Mouse (Mus musculus) hindbrain, embryonic 10.5 days (tissue): ENCODE data around the gene Olfr633. TPM values are rescaled to one million over a fixed set of nuclear protein-coding genes. Genes with fewer than 3 reads are reported as not detected.
"Not testable (repeated sequence)": the region's sequence is repeated elsewhere in the genome, so short reads cannot be mapped to it uniquely, and the experiment has no call there.

Experiments
- DNase-seq: peaks from one replicate; pipeline ENCODE4 v3.0.0-alpha.2; 2017; ENCODE audit warnings: low spot score
- H3K27ac ChIP-seq: fragments of 300-500 bp; sonication (generic); 2 replicates; pipeline ENCODE4 v1.5.1; 2016; ENCODE audit warnings: mild to moderate bottlenecking, moderate library complexity
- H3K27me3 ChIP-seq: fragments of 300-500 bp; sonication (generic); 2 replicates; pipeline ENCODE4 v1.6.1; 2016; ENCODE audit warnings: mild to moderate bottlenecking; ENCODE audit not compliant: poor library complexity, insufficient read depth, severe bottlenecking
- H3K36me3 ChIP-seq: fragments of 300-500 bp; sonication (generic); 2 replicates; pipeline ENCODE4 v1.6.1; 2016; ENCODE audit warnings: mild to moderate bottlenecking, moderate library complexity
- H3K4me1 ChIP-seq: fragments of 300-500 bp; sonication (generic); replicated peaks from 2 replicates; pipeline ENCODE4 v1.6.1; 2016; ENCODE audit warnings: mild to moderate bottlenecking
- H3K4me3 ChIP-seq: fragments of 300-500 bp; sonication (generic); 2 replicates; pipeline ENCODE4 v1.5.1; 2016; ENCODE audit warnings: mild to moderate bottlenecking, moderate library complexity
- H3K9me3 ChIP-seq: fragments of 300-500 bp; sonication (generic); 2 replicates; pipeline ENCODE4 v1.6.1; 2016; ENCODE audit warnings: mild to moderate bottlenecking, moderate library complexity
- WGBS: fragments of 180-500 bp; shearing (Covaris S2); methylation state at CpG from one replicate; pipeline ENCODE4 v1.1.7; 2016; 5-methylcytosine and 5-hydroxymethylcytosine counted together
- polyA plus RNA-seq: library from polyadenylated mRNA; unstranded; fragments of >200 nt; fragmentation: Nextera tagmentation; extraction: Ambion mirVana; gene quantifications from 2 replicates; pipeline ENCODE4 v1.2.1, GENCODE M21; 2016

Olfr633 gene
- polyA plus RNA-seq, result not detected in 2 replicates

GRCm38 (mm10) chr7:103944137-103944536 is at the start of gene Olfr633:
Gene Olfr633 (plus strand): TSS chr7:103944437.
- H3K9me3 ChIP-seq, result no peaks in the 10 kb centered on the region
- no peak for DNase-seq
- H3K27me3 ChIP-seq, result no peaks in the 10 kb centered on the region
- H3K36me3 ChIP-seq, result no peaks in the 10 kb centered on the region
- H3K4me3 ChIP-seq, result no peak within 1 kb of the TSS
- H3K4me1 ChIP-seq, result no peaks in the 10 kb centered on the region
- H3K27ac ChIP-seq, result no peak within 1 kb of the TSS

- H3K36me3 ChIP-seq, result no peaks in the 10 kb centered on the region
- no peaks in the 10 kb centered on the region for H3K27me3 ChIP-seq
- DNase-seq, result no peak
- no peak within 1 kb of the TSS for H3K4me3 ChIP-seq
- no peaks in the 10 kb centered on the region for H3K9me3 ChIP-seq
- 94% methylated on average over 2 of the region's 2 CpGs for WGBS
- H3K27ac ChIP-seq, result no peak within 1 kb of the TSS
- no peaks in the 10 kb centered on the region for H3K4me1 ChIP-seq
Observed at GRCm38 (mm10) chr7:103903187-103903586, 41.0 kb upstream of the Olfr633 start, which contains the start of gene Olfr65. Gene Olfr65 (plus strand): TSS chr7:103903487.

GRCm38 (mm10) chr7:103910047-103910446 is 34.2 kb upstream of the Olfr633 start:
- no peak for DNase-seq
- no peak overlapping the region for H3K27ac ChIP-seq
- 56% methylated on average over 3 of the region's 3 CpGs for WGBS
- H3K36me3 ChIP-seq, result no peaks in the 10 kb centered on the region
- H3K9me3 ChIP-seq, result no peaks in the 10 kb centered on the region
- H3K4me1 ChIP-seq, result no peaks in the 10 kb centered on the region
- no peak overlapping the region for H3K4me3 ChIP-seq
- no peaks in the 10 kb centered on the region for H3K27me3 ChIP-seq

GRCm38 (mm10) chr7:103912969-103913511 is 31.2 kb upstream of the Olfr633 start:
- no peaks in the 10 kb centered on the region for H3K4me1 ChIP-seq
- H3K27me3 ChIP-seq, result no peaks in the 10 kb centered on the region
- no peak overlapping the region for H3K27ac ChIP-seq
- H3K36me3 ChIP-seq, result no peaks in the 10 kb centered on the region
- no peak overlapping the region for H3K4me3 ChIP-seq
- H3K9me3 ChIP-seq, result no peaks in the 10 kb centered on the region
- peak; percentile 21 for DNase-seq
- 45% methylated on average over 8 of the region's 8 CpGs for WGBS

GRCm38 (mm10) chr7:103915338-103915737 is 28.9 kb upstream of the Olfr633 start:
- Histone ChIP-seq H3K9me3 (no peaks in the 10 kb centered on the region), H3K36me3 (no peaks in the 10 kb centered on the region), H3K27ac (no peak overlapping the region), H3K27me3 (no peaks in the 10 kb centered on the region), H3K4me1 (no peaks in the 10 kb centered on the region), H3K4me3 (no peak overlapping the region)
- DNase-seq, result no peak

GRCm38 (mm10) chr7:103928525-103928924 is 15.7 kb upstream of the Olfr633 start, which contains the start of gene Olfr631:
Gene Olfr631 (plus strand): TSS chr7:103928825.
- H3K27me3 ChIP-seq, result no peaks in the 10 kb centered on the region
- H3K9me3 ChIP-seq, result no peaks in the 10 kb centered on the region
- DNase-seq, result no peak
- no peak within 1 kb of the TSS for H3K4me3 ChIP-seq
- no peaks in the 10 kb centered on the region for H3K36me3 ChIP-seq
- no peak within 1 kb of the TSS for H3K27ac ChIP-seq
- H3K4me1 ChIP-seq, result no peaks in the 10 kb centered on the region

GRCm38 (mm10) chr7:103934264-103934663 is 10.0 kb upstream of the Olfr633 start, which contains the start of gene Olfr632:
Gene Olfr632 (plus strand): TSS chr7:103934347.
- H3K27me3 ChIP-seq, result no peaks in the 10 kb centered on the region
- WGBS, result 75% methylated on average over 2 of the region's 2 CpGs
- H3K9me3 ChIP-seq, result no peaks in the 10 kb centered on the region
- H3K27ac ChIP-seq, result no peak within 1 kb of the TSS
- H3K4me3 ChIP-seq, result no peak within 1 kb of the TSS
- H3K4me1 ChIP-seq, result no peaks in the 10 kb centered on the region
- H3K36me3 ChIP-seq, result no peaks in the 10 kb centered on the region
- no peak for DNase-seq

- 35% methylated on average over 2 of the region's 2 CpGs for WGBS
- Histone ChIP-seq H3K4me1 (no peaks in the 10 kb centered on the region), H3K4me3 (no peak overlapping the region), H3K27me3 (no peaks in the 10 kb centered on the region), H3K36me3 (no peaks in the 10 kb centered on the region), H3K27ac (no peak overlapping the region), H3K9me3 (no peaks in the 10 kb centered on the region)
- peak; percentile 60 for DNase-seq
Observed at GRCm38 (mm10) chr7:103942730-103943129, 1.5 kb upstream of the Olfr633 start.

GRCm38 (mm10) chr7:103966873-103967272 is 22.6 kb downstream of the Olfr633 start:
- not testable (repeated sequence) for H3K36me3 ChIP-seq, H3K4me3 ChIP-seq, H3K27ac ChIP-seq, H3K9me3 ChIP-seq, H3K4me1 ChIP-seq, H3K27me3 ChIP-seq, DNase-seq
- 95% methylated on average over 22 of the region's 22 CpGs for WGBS

- WGBS, result 72% methylated on average over 1 of the region's 1 CpGs
- no peak within 1 kb of the TSS for H3K27ac ChIP-seq
Observed at GRCm38 (mm10) chr7:103970852-103971251, 26.6 kb downstream of the Olfr633 start, which contains the start of gene Olfr635. Gene Olfr635 (plus strand): TSS chr7:103971152.

GRCm38 (mm10) chr7:103971782-103972181 is 27.5 kb downstream of the Olfr633 start:
- WGBS, result 79% methylated on average over 1 of the region's 1 CpGs

More at GRCm38 (mm10) chr7:103970852-103971251, 26.6 kb downstream of the Olfr633 start, which contains the start of gene Olfr635:
- no peaks in the 10 kb centered on the region for H3K36me3 ChIP-seq
- no peaks in the 10 kb centered on the region for H3K9me3 ChIP-seq
- DNase-seq, result no peak
- no peaks in the 10 kb centered on the region for H3K4me1 ChIP-seq
- no peak within 1 kb of the TSS for H3K4me3 ChIP-seq
- H3K27me3 ChIP-seq, result no peaks in the 10 kb centered on the region

GRCm38 (mm10) chr7:103998446-103998845 is 54.2 kb downstream of the Olfr633 start, which contains the start of gene Olfr638:
Gene Olfr638 (plus strand): TSS chr7:103998746.
- no peak for DNase-seq
- no peaks in the 10 kb centered on the region for H3K27me3 ChIP-seq
- no peaks in the 10 kb centered on the region for H3K36me3 ChIP-seq
- no peak within 1 kb of the TSS for H3K27ac ChIP-seq
- no peak within 1 kb of the TSS for H3K4me3 ChIP-seq
- no peaks in the 10 kb centered on the region for H3K4me1 ChIP-seq
- no peaks in the 10 kb centered on the region for H3K9me3 ChIP-seq

More at GRCm38 (mm10) chr7:103971782-103972181, 27.5 kb downstream of the Olfr633 start:
- Histone ChIP-seq H3K27me3 (no peaks in the 10 kb centered on the region), H3K4me1 (no peaks in the 10 kb centered on the region), H3K27ac (no peak overlapping the region), H3K4me3 (no peak overlapping the region), H3K9me3 (no peaks in the 10 kb centered on the region), H3K36me3 (no peaks in the 10 kb centered on the region)
- DNase-seq, result no peak
